Mouse (Mus musculus) forelimb bud, embryonic 11.5 days (tissue): ENCODE measurements around the gene Myoz1.
"Not testable (repeated sequence)": the region's sequence is repeated elsewhere in the genome, so short reads cannot be mapped to it uniquely, and the experiment has no call there.

Experiments used
- DNase-seq: peaks from one replicate; pipeline ENCODE4 v3.0.0-alpha.2; 2012; ENCODE audit warnings: low read depth, low spot score

The Myoz1 gene

GRCm38 (mm10) chr14:20638702-20639101 lies 17.6 kb downstream of the Myoz1 start:
- no peak for DNase-seq

DNA sequence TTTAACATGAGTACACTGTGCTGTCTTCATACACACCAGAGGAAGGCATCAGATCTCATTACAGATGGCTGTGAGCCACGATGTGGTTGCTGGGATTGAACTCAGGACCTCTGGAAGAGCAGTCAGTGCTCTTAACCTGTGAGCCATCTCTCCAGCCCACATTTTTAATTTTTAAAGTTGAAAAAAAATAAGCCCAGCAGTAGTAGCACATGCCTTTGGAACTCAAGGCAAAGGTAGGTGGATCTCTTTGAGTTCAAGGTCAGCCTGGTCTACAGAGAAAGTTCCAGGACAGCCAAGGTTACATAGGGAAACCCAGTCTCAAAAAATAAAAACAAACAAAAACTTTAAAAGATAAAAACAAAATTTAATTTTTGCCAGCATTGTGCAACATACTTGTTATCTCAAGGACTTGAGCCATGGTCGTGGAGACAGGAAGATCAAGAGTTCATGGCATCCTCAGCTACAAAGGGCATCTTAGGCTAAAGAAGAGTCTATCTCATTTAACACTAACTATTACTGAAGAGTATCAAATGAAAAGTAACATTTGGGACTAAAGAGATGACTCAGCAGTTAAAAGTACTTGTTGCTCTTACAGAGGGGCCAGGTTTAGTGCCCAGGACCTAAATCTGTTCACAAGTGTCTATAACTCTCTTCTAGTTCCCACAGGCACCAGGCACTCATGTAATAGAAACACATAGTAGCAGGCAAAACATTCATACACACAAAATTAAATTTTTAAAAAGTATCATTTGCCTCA lies 18.3 kb downstream of the Myoz1 start:
- no peak for DNase-seq

- DNase-seq, result not testable (repeated sequence)
Observed at GRCm38 (mm10) chr14:20636968-20637367, 19.4 kb downstream of the Myoz1 start.

DNA sequence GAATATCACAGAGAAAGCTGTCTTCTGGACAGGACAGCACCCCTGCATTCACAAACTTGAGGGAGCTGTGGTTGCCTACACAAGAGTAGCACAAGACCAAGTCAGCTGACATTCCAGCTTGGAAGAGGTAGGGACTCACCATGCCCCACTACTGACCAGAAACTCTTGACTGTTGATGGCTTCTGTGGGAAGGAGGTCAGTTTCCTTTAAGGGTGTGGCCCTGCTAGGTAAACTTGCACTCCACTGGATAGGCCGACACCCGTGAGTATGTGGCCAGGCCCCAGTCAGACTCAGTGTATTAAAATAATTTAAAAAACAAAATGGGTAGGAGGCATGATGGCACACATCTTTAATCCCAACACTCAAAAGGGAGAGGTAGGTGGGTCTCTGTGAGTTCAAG lies 20.8 kb downstream of the Myoz1 start:
- DNase-seq, result no peak

- DNase-seq, result peak; percentile 9
Observed at GRCm38 (mm10) chr14:20631253-20631652, 25.1 kb downstream of the Myoz1 start.

DNA sequence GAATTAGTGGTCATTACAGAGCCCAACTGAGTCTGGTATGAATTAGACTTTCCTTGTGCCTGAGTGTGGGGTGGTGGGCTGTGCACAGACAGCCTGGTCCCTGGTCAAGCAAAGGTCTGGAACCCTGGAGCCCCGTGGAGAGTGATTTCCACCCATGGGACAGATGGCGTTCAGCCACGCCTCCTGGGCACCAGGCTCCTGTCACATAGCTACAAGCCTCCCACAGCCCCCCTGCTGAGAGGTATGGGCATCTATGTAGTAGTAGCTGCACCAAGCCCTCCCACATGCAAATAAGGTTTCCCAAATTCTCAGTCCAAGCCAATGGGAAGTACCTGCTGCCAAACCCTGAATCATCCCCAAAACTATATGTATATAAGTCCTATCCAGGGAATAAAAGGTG lies 29.4 kb downstream of the Myoz1 start:
- DNase-seq, result no peak

GRCm38 (mm10) chr14:20626447-20626846 lies 29.9 kb downstream of the Myoz1 start:
- no peak for DNase-seq

DNA sequence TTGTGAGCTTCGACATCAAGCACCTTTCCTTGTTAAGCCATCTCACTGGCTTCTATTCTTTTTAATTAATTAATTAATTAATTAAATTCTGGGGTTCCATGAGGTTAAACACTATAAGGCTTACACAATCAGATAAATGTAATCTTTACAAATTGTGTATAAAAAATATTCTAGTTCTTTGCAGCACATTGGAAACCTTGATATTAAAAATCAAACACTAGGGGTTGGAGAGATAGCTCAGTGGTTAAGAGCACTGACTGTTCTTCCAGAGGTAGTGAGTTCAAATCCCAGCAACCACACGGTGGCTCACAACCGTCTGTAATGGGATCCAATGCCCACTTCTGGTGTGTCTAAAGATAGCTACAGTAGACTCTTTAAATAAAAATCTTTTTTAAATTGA lies 33.4 kb downstream of the Myoz1 start:
- DNase-seq, result no peak

DNA sequence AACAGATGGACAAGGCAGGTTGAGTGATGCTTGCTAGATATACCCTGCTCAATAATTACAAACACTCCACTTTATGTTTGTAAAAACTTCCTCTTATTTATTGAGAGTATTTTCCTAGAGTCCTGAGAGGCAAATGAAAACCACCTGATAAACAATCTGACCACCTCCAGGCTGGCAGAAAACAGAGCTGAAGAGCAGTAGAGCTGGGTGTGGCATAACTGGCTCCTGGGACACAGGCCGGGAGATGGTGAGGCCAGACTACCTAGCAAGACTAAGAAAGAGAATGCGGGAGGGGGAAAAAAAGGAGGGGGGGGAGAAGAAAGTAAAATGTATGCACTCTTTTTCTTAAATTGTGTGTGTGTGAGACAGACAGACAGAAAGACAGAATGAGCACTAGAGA lies 33.9 kb downstream of the Myoz1 start:
- no peak for DNase-seq

DNA sequence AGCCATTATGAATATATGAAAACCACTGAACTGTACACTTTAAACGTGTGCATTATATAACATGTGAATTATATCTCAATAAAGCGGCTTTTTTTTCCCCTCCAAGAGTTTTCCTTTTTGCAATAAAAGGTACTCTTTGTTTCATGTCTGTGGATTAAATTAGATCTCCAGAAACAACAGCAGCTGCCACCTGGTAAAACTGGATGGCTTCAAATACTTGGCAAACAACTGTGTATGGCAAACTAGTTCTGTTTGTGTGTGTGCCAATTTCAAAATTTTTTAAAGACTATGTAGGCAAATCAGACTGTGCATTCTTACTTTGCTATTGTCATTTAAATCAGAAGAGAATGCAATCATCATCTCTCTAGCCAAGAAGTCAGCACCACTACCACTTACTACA lies 34.4 kb downstream of the Myoz1 start:
- DNase-seq, result no peak

- DNase-seq, result no peak
Observed at GRCm38 (mm10) chr14:20619131-20619530, 37.2 kb downstream of the Myoz1 start.

DNA sequence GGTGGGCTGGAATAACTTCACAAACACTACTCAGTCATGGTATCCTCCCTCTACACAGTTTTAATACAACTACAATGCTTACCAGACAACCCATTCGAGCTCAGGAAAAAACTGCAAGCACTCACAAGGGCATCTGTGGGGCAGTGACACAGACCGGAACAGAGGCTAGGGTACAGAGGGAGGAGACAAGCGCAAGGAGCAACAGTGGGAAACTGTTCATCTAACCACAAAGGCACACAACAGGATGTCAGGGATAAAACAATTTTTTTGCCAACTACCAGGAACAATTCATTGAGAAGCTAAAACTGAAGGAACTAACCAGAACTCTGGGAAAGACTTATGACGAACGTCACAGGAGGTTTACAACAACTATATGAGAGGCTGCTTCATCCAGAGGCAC lies 38.1 kb downstream of the Myoz1 start:
- no peak for DNase-seq

- no peak for DNase-seq
Observed at GRCm38 (mm10) chr14:20616421-20616820, 39.9 kb downstream of the Myoz1 start.

GRCm38 (mm10) chr14:20615075-20615474 lies 41.3 kb downstream of the Myoz1 start:
- DNase-seq, result no peak

DNA sequence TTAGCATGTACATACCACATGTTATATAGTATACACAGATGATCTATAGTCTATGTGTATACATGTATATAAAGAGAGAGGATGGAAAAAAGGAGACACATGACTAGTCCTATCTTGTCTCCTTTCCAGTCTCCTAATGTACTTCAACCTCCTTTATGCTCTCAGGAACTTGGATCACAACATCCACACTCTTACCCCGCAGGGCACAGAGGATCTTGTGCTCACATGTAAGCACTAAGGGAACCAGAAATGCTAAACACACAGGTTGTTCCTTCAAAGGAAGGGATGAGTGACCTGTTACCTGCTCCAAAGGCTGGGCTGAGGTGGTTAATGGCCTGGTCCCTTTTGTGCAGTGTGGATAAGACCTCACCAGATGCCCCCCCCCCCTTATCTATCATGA lies 43.5 kb downstream of the Myoz1 start:
- no peak for DNase-seq

DNA sequence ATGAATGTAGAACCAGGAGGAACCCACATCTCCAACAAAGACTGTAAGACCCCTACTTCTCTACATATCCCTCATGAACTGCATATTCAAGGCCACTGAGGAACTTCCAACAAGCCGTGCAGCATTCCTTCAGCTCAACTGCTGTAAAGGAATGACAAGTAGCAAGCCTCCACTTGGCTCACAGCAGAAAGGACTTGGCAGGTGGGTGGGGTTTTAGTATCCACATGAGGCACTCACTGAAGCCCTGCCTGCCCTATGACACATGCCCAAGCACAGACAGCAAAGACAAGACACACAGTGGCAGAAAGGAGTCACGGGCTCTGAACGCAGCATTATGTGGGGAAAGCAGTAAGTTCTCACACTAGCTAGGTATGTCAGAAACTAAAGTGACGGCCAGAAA lies 46.2 kb downstream of the Myoz1 start:
- DNase-seq, result peak; percentile 9

DNA sequence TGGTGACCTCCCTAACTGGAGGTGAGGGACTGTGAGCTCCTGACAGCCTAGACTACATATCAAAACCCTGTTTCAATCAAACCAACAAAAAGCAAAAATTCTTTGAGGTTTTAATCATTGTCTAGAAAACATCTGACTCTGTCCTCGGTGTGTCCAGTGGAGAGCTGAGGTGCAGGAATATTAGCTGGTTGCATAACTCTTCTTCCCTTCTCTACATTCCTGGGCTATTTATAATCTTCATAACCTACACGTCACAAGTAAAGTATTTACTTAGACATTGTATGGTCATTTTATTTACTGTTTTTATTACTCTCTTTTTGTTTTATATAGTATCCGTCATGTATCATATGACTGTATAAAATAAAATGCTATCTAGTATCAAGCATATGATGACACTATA lies 46.8 kb downstream of the Myoz1 start:
- no peak for DNase-seq

DNA sequence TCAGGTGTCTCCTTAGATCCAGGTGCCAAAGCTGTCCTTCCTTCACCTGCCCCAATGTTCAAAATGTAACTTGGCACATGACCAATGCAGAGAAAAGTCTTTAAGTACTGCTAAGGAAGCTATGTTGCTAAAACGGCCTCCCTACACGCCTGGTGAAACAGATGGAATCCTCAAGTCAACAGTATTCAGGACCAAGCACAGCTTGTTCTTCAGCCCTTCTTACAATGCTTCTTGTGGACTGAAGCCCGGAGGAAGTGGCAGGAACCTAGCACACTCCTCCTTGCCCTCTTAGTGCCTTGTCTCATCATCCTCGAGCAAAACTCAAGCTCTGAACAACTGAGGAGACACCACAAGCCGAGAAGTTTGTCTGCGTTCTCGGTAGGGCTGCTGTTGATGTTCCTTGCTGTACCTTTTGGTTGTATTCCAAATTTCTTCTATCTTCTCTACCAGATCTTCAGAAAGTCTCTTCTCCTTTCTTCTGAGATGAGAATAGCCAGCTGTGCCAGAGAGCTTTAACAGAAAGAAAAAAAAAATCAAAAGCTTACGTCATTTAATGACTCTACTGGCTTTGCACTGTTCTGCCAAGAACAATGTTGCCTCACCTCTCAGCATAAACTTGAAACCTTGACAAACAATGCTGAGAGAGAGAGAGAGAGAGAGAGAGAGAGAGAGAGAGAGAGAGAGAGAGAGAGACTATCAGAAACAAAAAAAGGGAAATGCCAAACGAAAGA lies 48.8 kb downstream of the Myoz1 start:
- DNase-seq, result no peak

DNA sequence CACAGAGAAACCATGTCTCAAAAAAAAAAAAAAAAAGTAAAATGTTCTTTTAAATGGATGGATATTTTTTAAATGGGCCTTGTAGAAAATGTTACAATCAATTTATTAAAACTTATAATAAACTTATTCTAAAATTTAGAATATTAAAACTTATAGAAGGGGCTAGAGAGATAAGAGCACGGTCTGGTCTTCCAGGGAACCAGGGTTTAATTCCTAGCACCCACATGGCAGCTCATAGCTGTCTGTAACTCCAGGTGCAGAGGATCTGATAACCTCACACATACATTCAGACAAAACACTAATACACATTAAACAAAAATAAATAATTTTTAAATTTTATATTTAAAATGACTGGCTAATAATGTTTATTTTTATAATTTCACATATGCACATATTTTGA lies 55.1 kb downstream of the Myoz1 start:
- DNase-seq, result no peak

GRCm38 (mm10) chr14:20600203-20600602 lies 56.1 kb downstream of the Myoz1 start:
- DNase-seq, result no peak

GRCm38 (mm10) chr14:20599542-20599941 lies 56.8 kb downstream of the Myoz1 start:
- DNase-seq, result no peak
